Mouse (Mus musculus): ENCODE data around the gene Ppm1b. TPM values are rescaled to one million over a fixed set of nuclear protein-coding genes. Genes with fewer than 3 reads are reported as not detected.
"Not testable (repeated sequence)": the region's sequence is repeated elsewhere in the genome, so short reads cannot be mapped to it uniquely, and the experiment has no call there.

Gene Ppm1b
- polyA plus RNA-seq, 1 experiment from 2014 or later = 51.5 TPM

GRCm38 (mm10) chr17:84933968-84934367 is 22.6 kb upstream of the Ppm1b start:
- no peaks in the 10 kb centered on the region for H3K9me3 ChIP-seq (ENCODE audit: low read length)
- H3K9ac ChIP-seq (replicated peaks; ENCODE audit: low read depth) = no peak overlapping the region
- H3K4me2 ChIP-seq (replicated peaks; ENCODE audit: low read depth, low read length) = no peak overlapping the region
- 70% methylated on average over 5 of the region's 5 CpGs for WGBS
- no peak overlapping the region for H3K27ac ChIP-seq (ENCODE audit: low read length)
- no peaks in the 10 kb centered on the region for H3K4me1 ChIP-seq (ENCODE audit: insufficient read depth, low read depth, low read length)
- TF ChIP-seq EP300 (IDR thresholded peaks at IDR 0.05) (no peak), CTCF (IDR thresholded peaks at IDR 0.05) (no peak)
- no peaks in the 10 kb centered on the region for H3K36me3 ChIP-seq (ENCODE audit: insufficient read depth, low read length)
- H3K4me3 ChIP-seq (ENCODE audit: low read depth, low read length) = no peak overlapping the region
- ATAC-seq (no peak), DNase-seq (ENCODE audit: low spot score) (no peak)
- no peaks in the 10 kb centered on the region for H3K27me3 ChIP-seq (replicated peaks; ENCODE audit: insufficient read depth, low read length)

- H3K36me3 ChIP-seq (ENCODE audit: insufficient read depth, low read length); H3K4me2 ChIP-seq (replicated peaks; ENCODE audit: low read depth, low read length); H3K27ac ChIP-seq (ENCODE audit: low read length); H3K9ac ChIP-seq (replicated peaks; ENCODE audit: low read depth); H3K27me3 ChIP-seq (replicated peaks; ENCODE audit: insufficient read depth, low read length); DNase-seq (ENCODE audit: low spot score); H3K4me3 ChIP-seq (ENCODE audit: low read depth, low read length); H3K4me1 ChIP-seq (ENCODE audit: insufficient read depth, low read depth, low read length); H3K9me3 ChIP-seq (ENCODE audit: low read length); ATAC-seq: not testable (repeated sequence)
- WGBS = 54% methylated on average over 4 of the region's 4 CpGs
These were observed 20.9 kb upstream of the Ppm1b start for GRCm38 (mm10) chr17:84935620-84936019.

- 37% methylated on average over 9 of the region's 9 CpGs for WGBS
- no peaks in the 10 kb centered on the region for H3K36me3 ChIP-seq (ENCODE audit: insufficient read depth, low read length)
- no peak overlapping the region for H3K27ac ChIP-seq (ENCODE audit: low read length)
- H3K27me3 ChIP-seq (replicated peaks; ENCODE audit: insufficient read depth, low read length) = no peaks in the 10 kb centered on the region
- no peaks in the 10 kb centered on the region for H3K4me1 ChIP-seq (ENCODE audit: insufficient read depth, low read depth, low read length)
- H3K9me3 ChIP-seq (ENCODE audit: low read length) = no peaks in the 10 kb centered on the region
- DNase-seq (ENCODE audit: low spot score) (no peak), ATAC-seq (no peak)
- no peak overlapping the region for H3K9ac ChIP-seq (replicated peaks; ENCODE audit: low read depth)
- no peak overlapping the region for H3K4me2 ChIP-seq (replicated peaks; ENCODE audit: low read depth, low read length)
- TF ChIP-seq EP300 (IDR thresholded peaks at IDR 0.05) (no peak), CTCF (IDR thresholded peaks at IDR 0.05) (no peak)
- no peak overlapping the region for H3K4me3 ChIP-seq (ENCODE audit: low read depth, low read length)
These were observed 20.2 kb upstream of the Ppm1b start for GRCm38 (mm10) chr17:84936301-84936700.

GRCm38 (mm10) chr17:84936809-84937208 is 19.7 kb upstream of the Ppm1b start:
- H3K4me2 ChIP-seq (replicated peaks; ENCODE audit: low read depth, low read length) = no peak overlapping the region
- DNase-seq (ENCODE audit: low spot score) (no peak), ATAC-seq (no peak)
- no peaks in the 10 kb centered on the region for H3K27me3 ChIP-seq (replicated peaks; ENCODE audit: insufficient read depth, low read length)
- H3K4me3 ChIP-seq (ENCODE audit: low read depth, low read length) = no peak overlapping the region
- H3K36me3 ChIP-seq (ENCODE audit: insufficient read depth, low read length) = no peaks in the 10 kb centered on the region
- 89% methylated on average over 5 of the region's 5 CpGs for WGBS
- no peak overlapping the region for H3K27ac ChIP-seq (ENCODE audit: low read length)
- TF ChIP-seq EP300 (IDR thresholded peaks at IDR 0.05) (no peak), CTCF (IDR thresholded peaks at IDR 0.05) (no peak)
- H3K9ac ChIP-seq (replicated peaks; ENCODE audit: low read depth) = no peak overlapping the region
- H3K4me1 ChIP-seq (ENCODE audit: insufficient read depth, low read depth, low read length) = no peaks in the 10 kb centered on the region
- no peaks in the 10 kb centered on the region for H3K9me3 ChIP-seq (ENCODE audit: low read length)

GRCm38 (mm10) chr17:84937220-84937619 is 19.3 kb upstream of the Ppm1b start:
- H3K9me3 ChIP-seq (ENCODE audit: low read length) = no peaks in the 10 kb centered on the region
- H3K36me3 ChIP-seq (ENCODE audit: insufficient read depth, low read length) = no peaks in the 10 kb centered on the region
- no peak overlapping the region for H3K9ac ChIP-seq (replicated peaks; ENCODE audit: low read depth)
- H3K4me1 ChIP-seq (ENCODE audit: insufficient read depth, low read depth, low read length) = no peaks in the 10 kb centered on the region
- ATAC-seq (no peak), DNase-seq (ENCODE audit: low spot score) (no peak)
- H3K4me2 ChIP-seq (replicated peaks; ENCODE audit: low read depth, low read length) = no peak overlapping the region
- TF ChIP-seq CTCF (IDR thresholded peaks at IDR 0.05) (no peak), EP300 (IDR thresholded peaks at IDR 0.05) (no peak)
- whole genome bisulfite sequencing = 68% methylated on average over 7 of the region's 7 CpGs
- H3K4me3 ChIP-seq (ENCODE audit: low read depth, low read length) = no peak overlapping the region
- no peak overlapping the region for H3K27ac ChIP-seq (ENCODE audit: low read length)
- no peaks in the 10 kb centered on the region for H3K27me3 ChIP-seq (replicated peaks; ENCODE audit: insufficient read depth, low read length)

GRCm38 (mm10) chr17:84938215-84938614 is 18.3 kb upstream of the Ppm1b start:
- H3K9me3 ChIP-seq (ENCODE audit: low read length) = no peaks in the 10 kb centered on the region
- no peaks in the 10 kb centered on the region for H3K27me3 ChIP-seq (replicated peaks; ENCODE audit: insufficient read depth, low read length)
- H3K9ac ChIP-seq (replicated peaks; ENCODE audit: low read depth) = no peak overlapping the region
- no peak overlapping the region for H3K27ac ChIP-seq (ENCODE audit: low read length)
- no peak for DNase-seq (ENCODE audit: low spot score)
- H3K4me1 ChIP-seq (ENCODE audit: insufficient read depth, low read depth, low read length) = no peaks in the 10 kb centered on the region
- H3K36me3 ChIP-seq (ENCODE audit: insufficient read depth, low read length) = no peaks in the 10 kb centered on the region
- 93% methylated on average over 4 of the region's 4 CpGs for WGBS
- H3K4me2 ChIP-seq (replicated peaks; ENCODE audit: low read depth, low read length) = no peak overlapping the region
- H3K4me3 ChIP-seq (ENCODE audit: low read depth, low read length) = no peak overlapping the region
- ATAC-seq = no peak
- TF ChIP-seq CTCF (IDR thresholded peaks at IDR 0.05) = peak; percentile 36; the same call in 1 of the 2 replicates
- no peak for TF ChIP-seq EP300 (IDR thresholded peaks at IDR 0.05)
